Mouse (Mus musculus) thymus, adult 18-20 months (tissue): ENCODE data around the gene Cts3.
"Not testable (repeated sequence)": the region's sequence is repeated elsewhere in the genome, so short reads cannot be mapped to it uniquely, and the experiment has no call there.

Source experiments
- DNase-seq, 2 experiments: peaks; one replicate each; pipeline ENCODE4 v3.0.0; 2022; ENCODE audit warnings: mixed read lengths in 2 of 2

The Cts3 gene

DNA sequence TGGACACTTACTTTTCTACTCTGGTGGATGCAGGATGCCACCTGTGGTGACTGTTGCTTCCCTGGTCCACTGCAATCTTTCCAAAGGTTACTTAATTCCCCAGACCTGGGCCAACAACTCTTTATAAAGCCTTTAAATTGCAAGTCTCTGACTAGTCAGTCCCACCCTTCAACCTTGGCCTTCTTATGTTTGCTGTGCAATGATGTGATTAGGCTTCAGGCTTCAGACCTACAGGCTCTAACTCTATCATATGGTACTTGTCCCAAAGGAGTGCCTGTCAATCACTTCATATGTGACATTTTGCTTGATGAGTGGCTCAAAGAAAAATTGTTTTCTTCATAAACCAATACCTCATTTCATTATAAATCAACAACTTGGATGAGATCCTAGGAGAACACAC lies at the start of gene Cts3:
Gene Cts3, minus strand, starts transcription at position 101 of the 400 bp plus-strand sequence.
- no peak for DNase-seq

GRCm38 (mm10) chr13:61568074-61568473 lies 1.9 kb downstream of the Cts3 start, which contains the start of gene Gm49352:
Gene Gm49352, minus strand, starts transcription at chr13:61568174.
- DNase-seq: not testable (repeated sequence)

DNA sequence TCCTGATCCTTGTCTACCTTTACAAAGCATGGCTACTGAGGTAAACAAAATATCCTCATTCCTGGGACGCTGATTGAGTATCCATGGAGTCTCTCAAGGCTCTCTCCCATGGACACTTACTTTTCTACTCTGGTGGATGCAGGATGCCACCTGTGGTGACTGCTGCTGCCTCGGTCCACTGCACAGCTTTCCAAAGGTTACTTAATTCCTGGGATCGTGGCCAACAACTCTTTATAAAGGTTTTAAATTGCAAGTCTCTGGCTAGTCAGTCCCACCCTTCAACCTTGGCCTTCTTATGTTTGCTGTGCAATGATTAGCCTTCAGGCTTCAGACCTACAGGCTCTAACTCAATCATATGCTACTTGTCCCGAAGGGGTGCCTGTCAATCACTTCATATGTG lies 28.3 kb downstream of the Cts3 start, which contains the start of gene Ctsm:
Gene Ctsm, minus strand, starts transcription at position 209 of the 400 bp plus-strand sequence.
- no peak for DNase-seq
